Mouse (Mus musculus) E14TG2a.4 (cell line): ENCODE data around the gene Stx8.

Experiments
- H3K27me3 ChIP-seq: 2 replicates; pipeline ENCODE4 v1.6.1; 2014; ENCODE audit warnings: low read length, control low read depth; ENCODE audit not compliant: insufficient read depth
- H3K36me3 ChIP-seq: 2 replicates; pipeline ENCODE4 v1.6.1; 2014; ENCODE audit warnings: low read length, control low read depth; ENCODE audit not compliant: insufficient read depth
- H3K4me1 ChIP-seq: replicated peaks from 2 replicates; pipeline ENCODE4 v1.6.1; 2014; ENCODE audit warnings: low read depth, low read length, control low read depth
- H3K4me3 ChIP-seq: replicated peaks from 2 replicates; pipeline ENCODE4 v1.5.1; 2014; ENCODE audit warnings: mild to moderate bottlenecking, low read length
- H3K9me3 ChIP-seq: 2 replicates; pipeline ENCODE4 v1.6.1; 2014; ENCODE audit warnings: low read length, control low read depth
- CTCF ChIP-seq: conservative IDR thresholded peaks from 2 replicates; pipeline ENCODE4 v1.5.1; 2014; ENCODE audit warnings: low read length
- NANOG ChIP-seq: IDR thresholded peaks from 2 replicates; pipeline ENCODE4 v1.6.1; 2014; ENCODE audit warnings: borderline replicate concordance, low read length, mixed read lengths
- POU5F1 ChIP-seq: IDR thresholded peaks from 2 replicates; pipeline ENCODE4 v1.6.1; 2014; ENCODE audit warnings: low read length, borderline replicate concordance

Stx8 gene

DNA sequence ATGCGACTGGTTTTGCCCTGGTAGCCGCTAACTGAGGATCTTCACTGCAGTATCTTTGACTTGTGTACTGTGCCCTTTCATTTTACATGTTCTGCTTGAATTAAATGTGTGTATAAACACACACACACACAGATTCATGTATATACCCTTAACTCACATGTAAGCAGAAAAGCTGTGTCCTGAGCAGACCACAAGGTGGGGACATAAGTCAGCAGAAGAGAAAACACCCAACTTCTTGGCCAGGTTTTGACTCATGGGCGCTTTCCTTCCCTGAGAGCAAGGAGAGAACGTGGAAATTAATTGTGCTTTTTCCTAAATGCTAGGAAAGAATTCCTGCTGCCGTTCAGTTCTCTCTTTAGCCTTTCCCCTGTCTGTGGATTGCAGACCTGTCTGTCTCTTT is 33.6 kb downstream of the Stx8 start:
- Histone ChIP-seq H3K27me3 (no peaks in the 10 kb centered on the region), H3K4me3 (no peak overlapping the region), H3K9me3 (no peaks in the 10 kb centered on the region), H3K4me1 (no peaks in the 10 kb centered on the region), H3K36me3 (peaks cover 9% of the 10 kb centered on the region; the same call in 1 of the 2 replicates)
- TF ChIP-seq NANOG (no peak), POU5F1 (no peak), CTCF (no peak)

DNA sequence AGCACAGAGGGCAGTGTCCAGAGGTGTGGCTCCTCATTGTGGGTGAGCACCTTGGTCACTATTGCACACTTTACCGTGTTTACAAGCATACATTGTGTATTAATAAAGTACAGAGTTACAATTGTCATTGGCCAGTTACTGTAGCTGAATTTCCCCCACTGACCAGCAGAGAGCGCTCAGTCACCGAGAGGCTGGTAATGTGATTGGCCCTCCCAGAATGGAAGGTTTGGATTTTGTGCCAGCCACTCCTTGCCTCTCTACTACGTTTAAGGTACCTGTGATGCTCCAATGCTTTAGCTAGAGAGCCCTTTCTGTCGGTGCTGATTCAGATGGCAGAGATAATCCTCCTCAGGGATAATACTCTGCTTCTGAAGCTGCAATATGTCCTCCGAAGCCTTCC is 38.2 kb downstream of the Stx8 start:
- TF ChIP-seq NANOG: no peak
- TF ChIP-seq CTCF: peak; percentile 92
- no peak for TF ChIP-seq POU5F1
- no peaks in the 10 kb centered on the region for H3K27me3 ChIP-seq
- no peak overlapping the region for H3K4me3 ChIP-seq
- H3K9me3 ChIP-seq: no peaks in the 10 kb centered on the region
- peaks cover 4% of the 10 kb centered on the region for H3K4me1 ChIP-seq
- H3K36me3 ChIP-seq: no peaks in the 10 kb centered on the region

DNA sequence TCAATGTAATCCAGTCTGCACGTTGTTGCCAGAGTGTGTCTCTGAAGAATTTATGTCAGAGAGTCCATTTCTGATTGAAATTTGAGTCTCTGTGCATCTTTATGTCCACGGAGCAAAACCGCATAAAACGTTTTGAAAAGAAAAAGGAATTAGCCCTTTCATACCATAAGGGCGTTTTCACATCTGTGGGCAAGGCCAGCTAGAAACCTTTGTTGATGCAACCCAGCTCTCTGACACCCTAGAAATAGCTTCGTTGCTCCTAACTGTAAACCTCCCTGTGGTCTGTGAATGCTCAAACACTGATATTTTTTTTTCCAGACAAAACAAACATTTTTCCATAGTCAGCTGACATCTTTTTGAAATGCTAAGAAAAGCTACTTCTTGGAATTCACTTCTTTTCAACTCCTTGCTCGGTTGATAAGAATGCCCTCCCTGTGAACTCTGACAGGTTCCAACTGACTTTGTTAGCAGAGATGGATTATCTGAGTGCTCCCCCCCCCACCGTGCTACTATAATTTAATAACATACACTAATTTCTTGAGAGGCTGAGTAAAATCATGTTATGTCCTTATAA is 40.3 kb downstream of the Stx8 start:
- Histone ChIP-seq H3K4me3 (no peak overlapping the region), H3K27me3 (no peaks in the 10 kb centered on the region), H3K36me3 (no peaks in the 10 kb centered on the region), H3K4me1 (peaks cover 4% of the 10 kb centered on the region), H3K9me3 (no peaks in the 10 kb centered on the region)
- TF ChIP-seq NANOG (no peak), CTCF (no peak), POU5F1 (no peak)

DNA sequence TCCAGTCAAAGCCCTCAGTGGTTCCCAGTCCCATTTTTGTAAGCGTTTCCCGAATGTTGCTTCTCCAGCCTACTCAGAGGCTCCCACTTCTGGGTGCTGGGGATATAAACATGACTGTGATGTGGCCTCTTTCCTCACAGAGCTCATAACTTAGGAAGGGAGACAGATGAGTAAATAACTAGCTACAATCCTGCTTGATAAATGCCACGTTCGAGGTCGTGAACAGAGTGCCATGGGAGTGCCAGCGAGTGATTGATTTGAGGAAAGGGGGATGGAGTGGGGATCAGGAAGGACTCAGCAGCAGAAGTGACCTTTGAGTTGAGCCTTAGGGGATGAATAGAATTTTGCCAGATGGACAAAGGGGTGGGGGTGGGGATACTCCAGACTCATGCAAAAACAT is 41.7 kb downstream of the Stx8 start:
- Histone ChIP-seq H3K9me3 (no peaks in the 10 kb centered on the region), H3K4me1 (peaks cover 4% of the 10 kb centered on the region), H3K4me3 (no peak overlapping the region), H3K36me3 (peaks cover 3% of the 10 kb centered on the region; the same call in 1 of the 2 replicates), H3K27me3 (no peaks in the 10 kb centered on the region)
- no peak for TF ChIP-seq POU5F1
- no peak for TF ChIP-seq CTCF
- TF ChIP-seq NANOG: no peak

DNA sequence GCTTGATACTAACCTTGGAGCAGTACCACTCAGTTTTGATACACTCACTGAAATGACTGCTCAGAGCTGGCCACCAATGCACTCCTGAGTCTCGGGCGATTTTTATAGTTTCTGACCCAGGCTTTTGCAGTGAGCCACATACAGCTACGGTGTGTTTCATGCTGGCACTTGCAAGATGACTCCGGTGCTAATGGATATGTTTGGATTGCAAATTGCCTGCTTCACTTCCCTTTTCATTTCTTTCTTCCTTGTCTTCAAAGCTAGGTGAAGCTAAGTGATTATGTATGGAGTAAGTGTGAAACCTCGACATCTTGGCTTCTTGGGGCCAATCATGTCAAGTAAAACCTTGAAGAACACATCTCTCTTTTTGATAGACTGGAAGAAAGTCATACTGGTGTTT is 43.4 kb downstream of the Stx8 start:
- TF ChIP-seq CTCF (no peak), NANOG (no peak), POU5F1 (no peak)
- Histone ChIP-seq H3K4me1 (peaks cover 4% of the 10 kb centered on the region), H3K9me3 (no peaks in the 10 kb centered on the region), H3K36me3 (peaks cover 3% of the 10 kb centered on the region; the same call in 1 of the 2 replicates), H3K4me3 (no peak overlapping the region), H3K27me3 (no peaks in the 10 kb centered on the region)

DNA sequence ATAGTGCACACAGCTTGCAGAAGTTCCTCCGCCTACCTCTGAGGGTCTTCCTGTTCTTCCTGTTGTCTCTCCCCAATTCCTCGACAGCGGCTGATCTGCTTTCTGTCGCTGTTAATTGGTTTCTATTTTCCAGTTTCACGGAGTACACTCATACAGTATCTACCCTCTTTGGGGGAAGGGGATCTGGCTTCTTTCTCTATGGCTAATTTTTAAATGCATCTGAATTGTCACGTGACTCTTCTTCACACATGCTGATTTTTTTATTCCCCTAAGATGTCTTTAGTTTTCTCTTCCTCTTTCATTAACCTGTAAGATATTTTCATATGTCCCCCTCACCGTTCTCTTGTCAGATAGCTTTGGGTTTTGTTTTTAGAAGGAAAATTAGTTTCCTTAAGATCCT is 46.2 kb downstream of the Stx8 start:
- Histone ChIP-seq H3K9me3 (no peaks in the 10 kb centered on the region), H3K27me3 (no peaks in the 10 kb centered on the region), H3K4me1 (no peaks in the 10 kb centered on the region), H3K4me3 (no peak overlapping the region), H3K36me3 (peaks cover 3% of the 10 kb centered on the region; the same call in 1 of the 2 replicates)
- TF ChIP-seq POU5F1 (no peak), CTCF (no peak), NANOG (no peak)

DNA sequence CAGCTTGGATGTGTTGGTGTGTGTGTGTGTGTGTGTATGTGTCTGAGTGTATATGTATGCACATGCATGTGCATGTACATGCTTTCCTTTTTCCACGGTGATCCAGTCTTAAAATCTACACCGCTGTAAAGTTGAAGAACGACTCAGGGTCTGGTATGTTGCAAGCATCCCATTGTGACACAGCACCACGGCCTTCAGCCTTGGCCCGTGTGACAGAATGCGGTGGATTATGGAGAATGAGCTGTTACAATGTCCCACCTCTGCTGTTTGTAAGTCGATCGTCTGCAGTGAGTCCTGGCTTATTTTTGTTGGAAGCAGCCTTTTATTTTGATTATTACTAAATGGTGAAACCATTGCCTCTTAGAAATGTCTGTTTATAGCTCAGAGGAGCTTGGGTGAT is 52.2 kb downstream of the Stx8 start:
- Histone ChIP-seq H3K4me1 (no peaks in the 10 kb centered on the region), H3K36me3 (peaks cover 23% of the 10 kb centered on the region), H3K27me3 (no peaks in the 10 kb centered on the region), H3K9me3 (peaks cover 29% of the 10 kb centered on the region), H3K4me3 (no peak overlapping the region)
- TF ChIP-seq POU5F1: no peak
- TF ChIP-seq CTCF: no peak
- no peak for TF ChIP-seq NANOG

DNA sequence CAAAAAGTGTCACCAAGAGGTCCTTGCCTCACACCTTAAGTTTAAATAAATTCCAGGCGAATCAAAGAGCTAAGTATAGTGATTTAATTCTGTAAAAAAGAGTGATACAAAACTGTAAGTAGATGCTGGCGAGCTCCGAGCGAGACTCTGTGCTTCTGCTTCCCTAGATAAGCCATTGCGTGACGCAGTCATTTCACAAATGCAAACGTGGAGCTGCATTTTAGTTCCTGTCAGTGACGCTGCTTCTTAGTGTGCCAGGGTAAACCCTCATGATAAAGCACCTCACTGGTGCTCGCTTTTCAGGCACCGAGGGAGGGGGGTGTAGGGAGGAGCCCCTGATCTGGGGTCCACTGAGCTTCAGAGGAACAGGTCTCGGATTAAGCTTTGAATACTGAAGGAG is 53.2 kb downstream of the Stx8 start:
- no peaks in the 10 kb centered on the region for H3K27me3 ChIP-seq
- 0 out of 2 replicates have a peak, but pooled peaks cover 4% of the 10 kb centered on the region for H3K4me1 ChIP-seq
- no peak overlapping the region for H3K4me3 ChIP-seq
- H3K36me3 ChIP-seq: peaks cover 23% of the 10 kb centered on the region
- no peak for TF ChIP-seq POU5F1
- no peak for TF ChIP-seq CTCF
- TF ChIP-seq NANOG: no peak
- peaks cover 29% of the 10 kb centered on the region for H3K9me3 ChIP-seq

DNA sequence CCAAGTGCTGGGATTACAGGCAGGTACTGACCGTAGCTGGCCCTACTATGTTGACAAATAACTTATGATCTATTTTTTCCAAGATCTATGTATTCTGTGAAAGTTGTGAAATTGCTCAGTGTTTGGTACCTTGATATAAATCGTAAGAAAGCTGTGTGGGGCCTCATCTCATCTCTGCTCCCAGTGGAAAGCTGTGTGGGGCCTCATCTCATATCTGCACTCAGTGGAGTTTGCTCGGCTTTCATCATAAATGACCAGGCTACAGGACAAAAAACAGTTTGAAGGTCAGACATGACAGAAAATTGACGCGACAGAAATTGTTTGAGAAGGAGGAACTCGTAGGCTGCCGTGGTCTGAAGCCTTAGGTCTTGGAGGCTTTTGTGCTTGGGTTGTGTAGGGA is 56.0 kb downstream of the Stx8 start:
- Histone ChIP-seq H3K9me3 (peaks cover 29% of the 10 kb centered on the region), H3K27me3 (no peaks in the 10 kb centered on the region), H3K4me3 (no peak overlapping the region), H3K36me3 (peaks cover 23% of the 10 kb centered on the region), H3K4me1 (0 out of 2 replicates have a peak, but pooled peaks cover 4% of the 10 kb centered on the region)
- no peak for TF ChIP-seq CTCF
- TF ChIP-seq POU5F1: no peak
- TF ChIP-seq NANOG: no peak
